Mouse (Mus musculus): ENCODE results near the gene Lrrc52.

Gene Lrrc52

GRCm38 (mm10) chr1:167487933-167488332 is 21.4 kb upstream of the Lrrc52 start:
- Histone ChIP-seq H3K9me3 (ENCODE audit: low read length) (peaks cover 5% of the 10 kb centered on the region; the same call in 1 of the 2 replicates), H3K36me3 (ENCODE audit: insufficient read depth, low read length) (no peaks in the 10 kb centered on the region), H3K4me1 (replicated peaks; ENCODE audit: low read depth, low read length) (no peaks in the 10 kb centered on the region), H3K4me3 (replicated peaks; ENCODE audit: low read length) (no peak overlapping the region), H3K27me3 (ENCODE audit: insufficient read depth, low read length) (no peaks in the 10 kb centered on the region)
- TF ChIP-seq CTCF (conservative IDR thresholded peaks at IDR 0.05; ENCODE audit: low read length) (no peak), POU5F1 (IDR thresholded peaks at IDR 0.05; ENCODE audit: borderline replicate concordance, low read length) (no peak), NANOG (IDR thresholded peaks at IDR 0.05; ENCODE audit: borderline replicate concordance, low read length) (no peak)

- H3K4me1 ChIP-seq (replicated peaks; ENCODE audit: low read depth, low read length) = no peaks in the 10 kb centered on the region
- H3K9me3 ChIP-seq (ENCODE audit: low read length) = peaks cover 5% of the 10 kb centered on the region; the same call in 1 of the 2 replicates
- H3K36me3 ChIP-seq (ENCODE audit: insufficient read depth, low read length) = no peaks in the 10 kb centered on the region
- H3K27me3 ChIP-seq (ENCODE audit: insufficient read depth, low read length) = no peaks in the 10 kb centered on the region
- TF ChIP-seq POU5F1 (IDR thresholded peaks at IDR 0.05; ENCODE audit: borderline replicate concordance, low read length) = no peak
- H3K4me3 ChIP-seq (replicated peaks; ENCODE audit: low read length) = no peak overlapping the region
Observed at GRCm38 (mm10) chr1:167486959-167487680, 20.5 kb upstream of the Lrrc52 start.

GRCm38 (mm10) chr1:167482863-167483262 is 16.3 kb upstream of the Lrrc52 start:
- no peak overlapping the region for H3K4me3 ChIP-seq (replicated peaks; ENCODE audit: low read length)
- H3K9me3 ChIP-seq (ENCODE audit: low read length) = no peaks in the 10 kb centered on the region
- no peak for TF ChIP-seq POU5F1 (IDR thresholded peaks at IDR 0.05; ENCODE audit: borderline replicate concordance, low read length)
- no peak for TF ChIP-seq NANOG (IDR thresholded peaks at IDR 0.05; ENCODE audit: borderline replicate concordance, low read length)
- no peak for TF ChIP-seq CTCF (conservative IDR thresholded peaks at IDR 0.05; ENCODE audit: low read length)
- H3K36me3 ChIP-seq (ENCODE audit: insufficient read depth, low read length) = no peaks in the 10 kb centered on the region
- no peaks in the 10 kb centered on the region for H3K4me1 ChIP-seq (replicated peaks; ENCODE audit: low read depth, low read length)
- no peaks in the 10 kb centered on the region for H3K27me3 ChIP-seq (ENCODE audit: insufficient read depth, low read length)

GRCm38 (mm10) chr1:167473585-167473984 is 7.0 kb upstream of the Lrrc52 start:
- Histone ChIP-seq H3K4me3 (replicated peaks; ENCODE audit: low read length) (no peak overlapping the region), H3K9me3 (ENCODE audit: low read length) (no peaks in the 10 kb centered on the region), H3K36me3 (ENCODE audit: insufficient read depth, low read length) (no peaks in the 10 kb centered on the region), H3K27me3 (ENCODE audit: insufficient read depth, low read length) (peaks cover 7% of the 10 kb centered on the region), H3K4me1 (replicated peaks; ENCODE audit: low read depth, low read length) (peaks cover 10% of the 10 kb centered on the region; the same call in 1 of the 2 replicates)
- TF ChIP-seq NANOG (IDR thresholded peaks at IDR 0.05; ENCODE audit: borderline replicate concordance, low read length) (no peak), CTCF (conservative IDR thresholded peaks at IDR 0.05; ENCODE audit: low read length) (no peak), POU5F1 (IDR thresholded peaks at IDR 0.05; ENCODE audit: borderline replicate concordance, low read length) (no peak)

GRCm38 (mm10) chr1:167467916-167468315 is 1.3 kb upstream of the Lrrc52 start:
- TF ChIP-seq NANOG (IDR thresholded peaks at IDR 0.05; ENCODE audit: borderline replicate concordance, low read length) (no peak), POU5F1 (IDR thresholded peaks at IDR 0.05; ENCODE audit: borderline replicate concordance, low read length) (no peak), CTCF (conservative IDR thresholded peaks at IDR 0.05; ENCODE audit: low read length) (no peak)
- Histone ChIP-seq H3K4me1 (replicated peaks; ENCODE audit: low read depth, low read length) (peaks cover 18% of the 10 kb centered on the region), H3K4me3 (replicated peaks; ENCODE audit: low read length) (no peak overlapping the region), H3K36me3 (ENCODE audit: insufficient read depth, low read length) (no peaks in the 10 kb centered on the region), H3K9me3 (ENCODE audit: low read length) (no peaks in the 10 kb centered on the region), H3K27me3 (ENCODE audit: insufficient read depth, low read length) (peaks cover 27% of the 10 kb centered on the region)

GRCm38 (mm10) chr1:167457311-167457710 is 9.3 kb downstream of the Lrrc52 start:
- Histone ChIP-seq H3K27me3 (ENCODE audit: insufficient read depth, low read length) (peaks cover 46% of the 10 kb centered on the region), H3K4me1 (replicated peaks; ENCODE audit: low read depth, low read length) (no peaks in the 10 kb centered on the region), H3K9me3 (ENCODE audit: low read length) (no peaks in the 10 kb centered on the region), H3K36me3 (ENCODE audit: insufficient read depth, low read length) (no peaks in the 10 kb centered on the region), H3K4me3 (replicated peaks; ENCODE audit: low read length) (no peak overlapping the region)
- TF ChIP-seq POU5F1 (IDR thresholded peaks at IDR 0.05; ENCODE audit: borderline replicate concordance, low read length) (no peak), NANOG (IDR thresholded peaks at IDR 0.05; ENCODE audit: borderline replicate concordance, low read length) (no peak), CTCF (conservative IDR thresholded peaks at IDR 0.05; ENCODE audit: low read length) (no peak)

GRCm38 (mm10) chr1:167453048-167453447 is 13.5 kb downstream of the Lrrc52 start:
- TF ChIP-seq POU5F1 (IDR thresholded peaks at IDR 0.05; ENCODE audit: borderline replicate concordance, low read length) (no peak), CTCF (conservative IDR thresholded peaks at IDR 0.05; ENCODE audit: low read length) (no peak), NANOG (IDR thresholded peaks at IDR 0.05; ENCODE audit: borderline replicate concordance, low read length) (no peak)

GRCm38 (mm10) chr1:167452456-167452855 is 14.1 kb downstream of the Lrrc52 start:
- Histone ChIP-seq H3K27me3 (ENCODE audit: insufficient read depth, low read length) (peaks cover 65% of the 10 kb centered on the region), H3K9me3 (ENCODE audit: low read length) (no peaks in the 10 kb centered on the region), H3K4me3 (replicated peaks; ENCODE audit: low read length) (no peak overlapping the region), H3K4me1 (replicated peaks; ENCODE audit: low read depth, low read length) (peaks cover 17% of the 10 kb centered on the region), H3K36me3 (ENCODE audit: insufficient read depth, low read length) (no peaks in the 10 kb centered on the region)
- no peak for TF ChIP-seq POU5F1 (IDR thresholded peaks at IDR 0.05; ENCODE audit: borderline replicate concordance, low read length)
- no peak for TF ChIP-seq CTCF (conservative IDR thresholded peaks at IDR 0.05; ENCODE audit: low read length)
- TF ChIP-seq NANOG (IDR thresholded peaks at IDR 0.05; ENCODE audit: borderline replicate concordance, low read length) = no peak

More at GRCm38 (mm10) chr1:167453048-167453447, 13.5 kb downstream of the Lrrc52 start:
- Histone ChIP-seq H3K27me3 (ENCODE audit: insufficient read depth, low read length) (peaks cover 64% of the 10 kb centered on the region), H3K36me3 (ENCODE audit: insufficient read depth, low read length) (no peaks in the 10 kb centered on the region), H3K9me3 (ENCODE audit: low read length) (no peaks in the 10 kb centered on the region), H3K4me1 (replicated peaks; ENCODE audit: low read depth, low read length) (peaks cover 12% of the 10 kb centered on the region), H3K4me3 (replicated peaks; ENCODE audit: low read length) (no peak overlapping the region)

Measured in E14TG2a.4 (cell line).